Mouse (Mus musculus) thymus, postnatal 4 days (tissue): ENCODE measurements around the gene Dlgap4.
A peak's percentile ranks its signal among the peaks of the same experiment; 100 is the strongest.

Experiments used
- DNase-seq: peaks from one replicate; pipeline ENCODE4 v3.0.0; 2021

Dlgap4 gene

GRCm38 (mm10) chr2:156719549-156720312 is 106.2 kb downstream of the Dlgap4 start:
- DNase-seq = no peak

- no peak for DNase-seq
Measured at GRCm38 (mm10) chr2:156720313-156720674, 106.8 kb downstream of the Dlgap4 start.

- DNase-seq = peak; percentile 96
Measured at GRCm38 (mm10) chr2:156720675-156721553, 107.4 kb downstream of the Dlgap4 start.

GRCm38 (mm10) chr2:156721554-156722070 is 108.1 kb downstream of the Dlgap4 start:
- no peak for DNase-seq

- peak; percentile 45 for DNase-seq
Measured at GRCm38 (mm10) chr2:156722071-156722575, 108.6 kb downstream of the Dlgap4 start.

- DNase-seq = no peak
Measured at GRCm38 (mm10) chr2:156722752-156723151, 109.2 kb downstream of the Dlgap4 start.

GRCm38 (mm10) chr2:156723899-156724523 is 110.5 kb downstream of the Dlgap4 start:
- DNase-seq = no peak

- DNase-seq = no peak
Measured at GRCm38 (mm10) chr2:156724871-156725270, 111.4 kb downstream of the Dlgap4 start.

- DNase-seq = no peak
Measured at GRCm38 (mm10) chr2:156726344-156726743, 112.8 kb downstream of the Dlgap4 start.

- DNase-seq = no peak
Measured at GRCm38 (mm10) chr2:156726878-156727277, 113.4 kb downstream of the Dlgap4 start.

GRCm38 (mm10) chr2:156729537-156730469 is 116.3 kb downstream of the Dlgap4 start:
- DNase-seq = no peak

- DNase-seq = peak; percentile 64
Measured at GRCm38 (mm10) chr2:156730501-156730921, 117.0 kb downstream of the Dlgap4 start.

GRCm38 (mm10) chr2:156731592-156731991 is 118.1 kb downstream of the Dlgap4 start:
- DNase-seq = no peak

- no peak for DNase-seq
Measured at GRCm38 (mm10) chr2:156732109-156732508, 118.6 kb downstream of the Dlgap4 start.

GRCm38 (mm10) chr2:156735761-156736335 is 122.3 kb downstream of the Dlgap4 start:
- no peak for DNase-seq

GRCm38 (mm10) chr2:156736846-156737245 is 123.3 kb downstream of the Dlgap4 start:
- no peak for DNase-seq

- no peak for DNase-seq
Measured at GRCm38 (mm10) chr2:156737976-156738375, 124.5 kb downstream of the Dlgap4 start.

GRCm38 (mm10) chr2:156741265-156741664 is 127.8 kb downstream of the Dlgap4 start:
- no peak for DNase-seq

GRCm38 (mm10) chr2:156741998-156742397 is 128.5 kb downstream of the Dlgap4 start:
- no peak for DNase-seq

GRCm38 (mm10) chr2:156743248-156743647 is 129.7 kb downstream of the Dlgap4 start:
- DNase-seq = no peak

- no peak for DNase-seq
Measured at GRCm38 (mm10) chr2:156744414-156744813, 130.9 kb downstream of the Dlgap4 start.
